Mouse (Mus musculus): Measurements from ENCODE around the gene Taz.
A peak's percentile ranks its signal among the peaks of the same experiment; 100 is the strongest.

Gene Taz

DNA sequence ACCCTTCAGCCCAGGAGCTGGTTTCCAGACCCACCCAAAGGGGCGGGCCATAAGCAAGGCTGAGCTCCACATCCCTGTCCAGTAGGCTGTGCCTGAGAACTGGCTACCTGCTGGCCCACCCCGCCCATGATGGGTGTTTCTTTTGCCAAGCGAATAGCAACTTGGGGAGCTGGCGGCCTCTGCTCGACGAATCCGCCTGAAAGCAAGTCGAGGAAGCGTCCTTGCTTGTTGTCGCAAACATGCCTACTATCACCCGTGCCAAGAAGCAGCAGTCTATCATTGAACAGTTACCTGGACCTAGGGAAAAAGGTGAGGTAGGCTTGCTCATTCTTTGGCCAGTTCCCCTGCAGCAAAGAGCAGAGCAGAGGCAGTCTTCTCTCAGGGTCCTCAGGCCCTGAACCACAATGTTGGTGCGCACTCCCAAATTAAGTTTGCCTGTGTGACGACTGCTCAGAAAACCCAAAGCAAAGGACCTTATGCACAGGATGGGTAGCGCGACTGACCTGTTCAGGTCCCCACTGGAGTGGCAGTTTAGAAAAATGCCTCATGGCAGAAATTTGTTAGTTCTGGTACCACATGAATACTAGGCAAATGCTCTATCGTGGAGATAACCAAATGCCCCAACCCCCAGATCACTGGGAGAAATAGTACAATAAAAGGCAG lies at the start of gene Taz, which contains the start of gene Dnase1l1:
Taz (plus strand) TSS at position 181 of the 663 bp plus-strand sequence.
Dnase1l1 (minus strand) TSS at position 606 of the 663 bp plus-strand sequence.
- DNase-seq (ENCODE audit: low spot score), result peak; percentile 24

DNA sequence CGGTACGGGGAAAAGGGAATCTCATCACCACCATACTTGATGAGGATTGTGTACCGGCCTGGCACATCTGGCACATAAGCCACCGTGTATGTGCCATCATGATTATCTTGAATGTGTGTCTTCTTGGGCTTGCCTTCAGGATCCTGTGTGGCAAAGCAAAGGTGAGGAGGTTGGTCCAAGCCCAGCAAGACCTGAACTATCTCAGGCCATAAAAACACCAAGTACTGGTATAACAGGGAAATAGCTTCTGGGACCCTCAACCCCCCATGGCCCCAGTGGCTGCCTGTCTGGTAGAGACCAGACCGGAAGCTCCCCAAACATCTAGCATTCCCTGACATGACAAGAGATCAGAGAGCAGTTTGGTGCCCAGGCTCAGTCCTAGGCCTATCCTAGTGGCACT lies 48.5 kb upstream of the Taz start:
- no peak for DNase-seq (ENCODE audit: low spot score)

DNA sequence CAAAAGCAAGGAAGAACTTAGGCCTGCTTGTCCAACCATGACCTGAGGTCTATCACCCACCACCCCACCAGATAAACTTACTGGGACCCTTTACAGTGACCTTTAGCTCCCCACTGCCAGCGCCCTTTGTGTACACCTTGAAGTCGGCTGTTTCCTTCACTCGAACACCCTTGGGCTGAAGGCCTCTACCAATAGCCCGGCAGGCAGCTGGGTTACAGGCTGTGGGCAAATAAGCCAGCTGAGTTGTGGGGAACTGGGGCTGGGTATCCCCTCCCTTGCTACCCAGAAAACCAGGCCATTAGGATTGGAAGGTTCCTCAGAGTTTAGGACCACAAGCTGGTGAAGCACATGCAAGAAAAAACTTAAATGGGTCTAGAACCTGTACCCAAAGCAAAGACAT lies 41.4 kb upstream of the Taz start:
- no peak for DNase-seq (ENCODE audit: low spot score)

DNA sequence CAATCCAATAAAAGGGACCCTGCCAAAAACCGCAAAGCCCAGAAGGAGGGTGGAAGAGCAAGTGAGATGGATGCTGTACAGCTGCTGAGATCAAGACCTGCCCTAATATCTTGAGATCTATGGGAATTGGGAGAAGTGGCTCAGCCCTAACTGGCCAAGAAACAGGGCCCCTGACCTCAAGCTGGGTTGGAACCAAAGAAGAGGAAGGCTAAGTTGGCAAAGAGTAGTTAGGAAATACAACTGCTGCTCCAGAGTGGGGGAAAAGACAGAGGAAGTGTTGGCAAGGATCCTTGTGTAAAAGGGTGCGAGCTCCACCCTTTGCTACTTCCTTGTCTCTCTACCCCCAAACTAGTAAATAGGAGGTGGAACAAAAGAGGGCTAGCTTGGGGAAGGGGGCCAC lies 38.3 kb upstream of the Taz start:
- DNase-seq (ENCODE audit: low spot score), result no peak

DNA sequence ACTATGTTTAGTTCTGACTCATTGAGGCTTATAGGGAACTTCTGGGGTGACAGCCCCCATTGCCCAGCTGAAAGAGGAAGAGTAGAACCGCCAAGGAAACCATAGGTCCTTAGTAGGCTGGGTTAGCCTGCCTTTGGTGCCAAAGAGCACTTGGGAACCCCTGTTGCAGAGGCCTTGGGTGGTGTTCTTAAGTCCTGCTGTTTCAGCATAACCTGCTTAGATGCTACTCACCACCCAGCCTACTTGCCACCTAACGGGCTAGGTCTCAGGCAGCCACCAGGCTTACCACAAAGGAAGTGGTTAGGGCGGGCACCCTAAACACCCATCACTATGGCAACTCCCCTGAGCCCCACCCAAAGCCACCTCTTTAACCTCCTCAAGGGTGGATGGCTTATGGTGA lies 37.9 kb upstream of the Taz start:
- no peak for DNase-seq (ENCODE audit: low spot score)

DNA sequence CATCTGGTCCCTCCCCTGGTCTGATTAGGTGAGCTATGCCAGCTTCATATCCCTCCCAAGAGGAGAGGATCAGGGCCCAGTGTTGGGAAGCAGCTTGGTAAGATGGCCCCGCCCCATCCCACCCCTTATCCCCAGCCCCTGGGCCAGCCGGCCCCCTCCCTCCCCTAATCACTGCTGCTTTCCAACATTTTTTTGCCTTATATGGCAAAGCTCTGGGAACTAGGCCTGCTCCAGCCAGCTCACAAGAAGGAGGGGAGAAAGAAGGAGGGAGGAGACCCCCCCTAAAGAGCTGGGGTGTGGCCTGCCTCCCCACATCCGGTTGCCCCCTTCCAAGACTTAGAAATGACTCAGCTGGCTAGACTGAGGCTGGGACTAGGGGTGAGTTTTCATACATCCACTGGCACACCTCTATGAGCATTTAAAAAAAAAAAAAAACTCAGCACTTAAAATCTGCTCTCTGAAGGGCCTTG lies 37.1 kb upstream of the Taz start:
- no peak for DNase-seq (ENCODE audit: low spot score)

DNA sequence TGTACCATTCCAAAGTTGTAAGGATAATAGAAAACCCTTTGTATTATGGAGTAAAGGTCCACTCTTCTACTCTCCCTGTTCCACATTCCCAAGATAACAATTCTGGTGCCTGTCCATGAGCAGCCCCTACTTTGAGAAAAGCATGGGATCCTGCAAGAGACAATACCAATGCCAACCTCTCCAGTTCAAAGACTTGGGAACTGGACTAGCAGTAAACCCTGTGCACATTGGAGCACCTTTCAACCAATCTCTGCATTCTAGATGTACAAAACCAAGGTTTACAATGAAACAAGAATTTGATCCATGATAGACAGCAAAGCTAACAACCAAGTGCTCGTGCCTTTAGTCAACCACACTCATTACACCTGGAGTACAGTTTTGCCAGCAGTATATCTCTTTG lies 36.6 kb upstream of the Taz start:
- no peak for DNase-seq (ENCODE audit: low spot score)

DNA sequence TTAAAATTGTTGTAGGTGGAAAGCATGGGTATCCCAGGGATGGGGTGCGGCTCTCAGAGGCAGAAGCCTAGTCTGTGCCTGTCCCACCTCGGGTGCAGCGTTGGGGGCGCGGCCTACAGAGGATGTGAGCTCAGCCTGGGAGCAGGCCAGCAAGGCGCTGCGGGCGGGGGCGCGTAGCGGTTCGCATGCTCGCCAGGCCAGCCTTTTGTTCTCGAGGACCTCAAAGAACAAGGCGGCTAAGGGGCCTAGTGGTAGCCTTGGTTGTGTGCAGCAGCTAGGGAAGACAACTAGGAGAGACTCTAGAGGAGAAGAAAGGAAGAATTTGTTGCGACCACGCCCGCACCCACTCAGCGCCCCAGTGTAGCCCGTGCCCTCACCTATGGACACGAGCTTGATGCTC lies 36.0 kb upstream of the Taz start:
- DNase-seq (ENCODE audit: low spot score), result no peak

DNA sequence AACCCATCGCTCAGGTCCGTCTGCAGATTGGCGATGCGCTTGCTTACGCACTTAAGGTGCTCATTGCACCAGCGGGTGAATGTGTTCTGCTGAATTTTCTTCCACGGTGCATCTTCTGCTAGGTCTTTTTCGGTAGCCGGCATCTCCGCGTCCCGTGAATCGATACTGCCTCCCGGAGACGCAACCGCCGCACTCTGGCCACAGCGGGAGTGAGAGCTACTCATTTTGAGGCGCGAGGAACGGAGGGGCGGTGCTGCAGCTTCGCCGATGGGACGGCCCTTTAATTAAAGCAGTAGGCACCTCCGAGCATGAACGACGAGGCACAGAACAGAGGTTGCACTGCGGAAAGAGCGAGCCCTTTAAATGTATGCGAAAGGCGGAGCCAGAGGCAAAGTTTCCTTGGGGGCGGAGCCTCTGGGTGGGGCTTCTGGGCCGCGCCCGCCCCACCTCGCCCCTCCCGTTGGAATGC lies 35.5 kb upstream of the Taz start:
- DNase-seq (ENCODE audit: low spot score), result no peak

DNA sequence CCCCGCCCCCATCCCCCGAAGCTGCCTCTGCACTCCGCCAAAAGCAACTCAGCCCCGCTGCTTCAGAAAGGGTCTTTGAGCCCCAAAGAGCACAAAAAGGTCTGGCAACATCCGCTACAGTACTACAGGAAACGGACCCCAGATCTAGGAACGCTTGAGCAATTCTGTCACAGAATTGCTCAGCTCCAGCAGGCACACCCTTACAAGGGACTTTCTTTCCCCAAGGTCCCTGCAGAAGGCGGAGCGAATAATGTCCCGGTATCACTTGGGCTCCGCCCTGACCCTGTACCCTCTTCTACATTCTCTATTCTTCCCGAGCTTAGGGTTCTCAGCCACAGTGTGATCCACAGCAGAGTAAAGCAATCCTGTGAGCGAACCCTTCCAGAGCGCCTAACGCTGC lies 35.0 kb upstream of the Taz start:
- no peak for DNase-seq (ENCODE audit: low spot score)

DNA sequence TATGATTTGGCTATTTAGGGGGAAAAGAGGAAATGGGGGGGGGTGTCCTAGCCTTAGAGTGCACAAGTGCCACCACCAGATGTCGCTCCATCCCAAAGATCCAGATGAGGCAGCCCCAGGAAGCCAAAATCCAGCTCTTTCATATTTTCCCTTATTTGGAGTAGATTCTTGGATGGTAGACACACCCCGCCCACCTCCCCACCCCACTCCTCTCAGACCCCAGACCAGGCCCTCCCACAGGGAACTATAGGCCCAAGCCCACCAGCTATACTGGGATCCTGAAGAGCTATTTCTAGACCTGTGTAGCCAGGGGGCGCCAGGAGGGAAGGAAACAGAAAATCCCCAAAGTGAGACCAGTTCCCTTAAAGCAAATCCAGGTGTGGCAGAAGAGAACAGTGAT lies 33.1 kb upstream of the Taz start:
- no peak for DNase-seq (ENCODE audit: low spot score)

DNA sequence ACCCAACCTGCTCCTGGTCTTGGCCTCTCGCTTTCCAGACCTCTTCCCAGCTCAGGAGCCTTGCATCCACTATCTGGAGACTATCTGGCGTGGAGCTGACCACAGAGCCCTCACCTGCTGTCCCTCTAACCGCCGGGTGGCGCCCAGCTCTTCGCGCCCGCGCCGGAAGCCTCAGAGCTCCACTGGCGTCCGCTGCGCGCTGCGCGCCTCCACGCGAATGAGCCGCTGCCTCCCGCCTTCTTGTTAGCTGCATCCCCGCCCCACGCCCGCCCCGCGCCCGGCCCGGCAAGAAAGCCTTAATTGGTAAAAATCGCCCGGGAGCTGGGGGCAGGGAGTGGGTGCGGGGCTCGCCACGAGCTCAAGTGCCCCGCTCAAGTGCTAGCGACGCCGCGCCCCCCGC lies 32.1 kb upstream of the Taz start, which contains the start of gene Flna:
Flna (minus strand) TSS at position 206 of the 400 bp plus-strand sequence.
- DNase-seq (ENCODE audit: low spot score), result no peak

DNA sequence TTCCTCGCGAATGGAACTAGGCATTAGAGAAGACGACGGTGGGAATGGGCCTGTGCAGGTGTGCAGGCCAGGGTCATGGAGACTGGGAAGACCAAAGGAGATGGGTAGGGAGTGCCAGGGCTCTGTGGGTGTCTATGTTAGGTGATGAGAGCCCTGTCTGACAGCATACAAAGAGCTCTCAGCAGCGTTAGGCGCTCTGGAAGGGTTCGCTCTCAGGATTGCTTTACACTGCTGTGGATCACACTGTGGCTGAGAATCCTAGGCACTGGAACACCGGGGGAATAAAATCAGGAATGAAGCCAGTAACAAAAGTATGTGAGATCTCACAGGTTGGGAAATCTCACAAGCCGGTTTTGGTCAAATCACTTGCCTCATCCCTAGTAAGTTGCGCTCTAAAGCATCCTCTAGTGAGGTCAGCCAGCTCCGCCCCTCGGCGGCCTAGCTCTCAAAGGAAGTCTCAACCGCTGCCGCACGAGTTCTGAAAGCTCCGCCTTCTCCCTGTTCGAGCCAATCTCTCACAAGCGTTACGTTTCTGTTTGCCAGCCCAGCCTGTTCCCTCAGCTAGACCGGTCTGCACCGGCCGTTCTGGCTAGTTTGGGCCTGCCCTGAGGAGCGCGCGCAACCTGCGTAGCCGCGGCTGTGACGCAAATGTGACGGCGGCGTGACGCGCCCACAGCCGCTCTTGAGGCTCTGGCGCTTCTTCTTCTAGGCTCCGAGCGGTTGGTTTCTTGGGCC lies 27.4 kb upstream of the Taz start, which contains the start of gene Emd:
Emd (plus strand) TSS at position 535 of the 735 bp plus-strand sequence.
- DNase-seq (ENCODE audit: low spot score), result no peak

DNA sequence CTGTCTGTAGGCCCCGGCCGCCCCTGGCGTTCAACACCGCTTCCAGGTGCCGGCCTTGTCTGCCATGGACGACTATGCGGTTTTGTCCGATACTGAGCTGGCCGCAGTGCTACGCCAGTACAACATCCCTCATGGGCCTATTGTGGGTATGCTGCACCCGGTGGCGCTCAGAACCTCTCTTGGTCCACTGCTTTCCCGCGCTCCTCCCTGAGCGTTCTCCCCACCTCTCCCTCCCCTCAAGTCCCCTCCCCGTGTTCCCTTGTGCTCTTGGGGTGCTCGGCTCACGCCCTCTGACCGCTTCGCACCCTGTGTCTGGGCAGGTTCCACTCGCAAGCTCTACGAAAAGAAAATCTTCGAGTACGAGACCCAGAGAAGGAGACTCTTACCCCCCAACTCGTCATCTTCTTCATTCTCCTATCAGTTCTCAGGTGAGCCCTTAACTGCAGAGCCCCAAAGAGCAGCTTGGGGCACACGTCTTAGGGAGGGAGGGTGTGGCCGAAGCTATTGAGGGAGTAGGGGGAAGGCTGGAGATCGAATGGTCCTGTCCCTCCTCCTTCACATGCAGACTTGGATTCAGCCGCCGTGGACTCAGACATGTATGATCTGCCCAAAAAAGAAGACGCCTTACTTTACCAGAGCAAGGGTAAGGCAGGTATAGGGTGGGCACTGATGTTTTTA lies 26.7 kb upstream of the Taz start:
- no peak for DNase-seq (ENCODE audit: low spot score)

DNA sequence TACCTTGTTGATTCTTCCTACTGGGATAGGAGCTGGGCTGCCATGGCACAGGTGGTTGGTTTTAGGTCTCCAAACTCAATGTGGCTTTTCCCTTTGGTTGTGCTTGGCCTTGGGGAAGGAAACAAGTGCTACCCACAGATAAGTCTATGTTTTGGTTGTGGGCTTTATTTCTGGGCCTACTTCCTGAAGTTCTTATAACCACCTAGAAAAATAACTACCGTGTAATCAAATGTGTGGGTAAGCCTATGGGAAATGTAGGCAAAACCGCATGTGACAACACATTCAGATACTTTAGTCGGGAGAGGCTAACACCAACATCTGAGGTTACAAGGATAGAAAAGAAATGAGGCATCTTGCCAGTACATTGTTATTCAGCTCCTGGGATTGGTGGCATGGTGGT lies 24.0 kb upstream of the Taz start:
- DNase-seq (ENCODE audit: low spot score), result no peak

DNA sequence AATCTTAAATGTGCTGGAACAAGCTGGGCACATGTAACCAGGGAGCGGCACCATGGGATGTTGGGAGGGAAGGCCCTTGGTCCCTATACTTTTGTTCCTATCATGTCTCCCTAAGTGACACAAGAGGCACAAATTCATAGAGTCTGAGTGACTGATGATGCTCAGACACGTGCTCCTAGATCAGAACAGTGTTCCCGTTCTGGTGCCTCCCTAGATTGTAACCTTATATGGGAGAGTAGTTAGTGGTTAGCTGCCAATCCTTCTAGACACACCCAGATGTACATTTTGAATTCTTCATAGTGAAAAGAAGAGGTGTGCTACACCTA lies 12.0 kb upstream of the Taz start:
- DNase-seq (ENCODE audit: low spot score), result no peak

DNA sequence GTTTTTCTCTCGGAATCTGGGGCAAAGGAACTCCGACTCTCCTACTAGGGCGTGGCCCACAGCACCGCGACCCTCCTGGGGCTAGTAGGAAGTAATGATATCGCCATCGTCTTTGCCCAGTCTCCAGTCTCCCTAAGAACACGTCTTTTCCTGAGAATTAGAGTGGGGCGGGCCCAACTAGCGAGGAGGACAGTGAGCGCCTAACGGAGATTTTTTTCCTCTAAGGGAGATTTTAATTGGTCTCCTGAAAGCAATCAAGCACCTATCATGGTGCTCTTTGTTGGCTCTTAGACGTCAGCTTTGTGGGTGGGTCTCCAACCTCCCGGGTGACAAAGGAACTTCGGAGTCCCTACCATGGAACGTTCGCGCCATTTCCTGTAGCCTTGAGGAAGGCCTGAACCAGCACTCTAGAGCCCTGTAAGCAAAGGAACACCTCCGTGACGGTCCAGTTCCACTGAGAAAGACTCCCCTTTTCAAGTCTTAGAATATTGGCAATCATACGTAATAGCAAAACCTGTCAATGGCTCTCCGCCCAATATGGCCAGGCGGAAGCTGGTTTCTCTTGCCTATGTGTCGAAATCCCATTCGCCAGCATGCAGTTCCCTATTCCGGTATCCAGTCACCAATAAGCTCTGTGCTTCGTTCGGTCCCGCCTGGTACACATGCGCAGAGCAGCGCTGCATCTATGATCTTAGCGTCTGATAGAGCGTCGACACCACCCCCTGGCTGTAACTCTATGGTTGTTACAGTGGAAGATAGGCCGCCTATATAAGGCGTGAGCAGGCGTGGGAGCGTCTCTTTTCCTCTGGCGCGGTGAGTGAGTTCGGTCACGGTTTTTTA lies 11.4 kb upstream of the Taz start, which contains the start of gene Rpl10:
Rpl10 (plus strand) TSS at position 751 of the 840 bp plus-strand sequence.
- peak; percentile 92 for DNase-seq (ENCODE audit: low spot score)

DNA sequence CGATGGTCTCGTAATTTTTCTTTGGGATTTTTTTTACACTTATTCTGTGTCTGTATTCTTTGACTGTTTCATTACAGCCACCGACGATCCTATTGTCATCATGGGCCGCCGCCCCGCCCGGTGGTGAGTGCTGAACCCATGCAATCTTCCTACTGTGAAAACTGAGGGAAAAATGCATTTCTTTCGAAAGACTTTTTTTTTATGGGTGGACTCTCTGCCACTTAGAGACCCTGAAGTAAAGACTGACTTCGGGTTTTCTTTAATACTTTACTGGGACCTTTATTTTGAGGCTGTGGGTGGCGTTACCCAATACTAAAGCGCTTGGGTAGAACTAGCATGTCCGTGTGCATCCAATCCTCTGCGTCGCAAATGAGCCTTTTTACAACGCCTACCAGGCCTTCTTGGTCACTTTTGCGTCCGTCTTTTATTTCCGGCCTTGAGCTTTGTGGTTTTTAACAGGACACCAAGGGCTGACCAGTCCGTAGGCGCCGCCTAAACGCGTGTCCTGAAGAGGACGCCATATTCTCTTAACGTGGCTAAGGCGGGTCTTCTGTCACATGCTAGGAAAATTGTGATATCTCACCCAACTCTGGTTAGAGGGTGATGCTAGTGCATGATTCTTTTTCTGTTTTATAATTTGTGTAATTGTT lies 10.7 kb upstream of the Taz start:
- DNase-seq (ENCODE audit: low spot score), result no peak

DNA sequence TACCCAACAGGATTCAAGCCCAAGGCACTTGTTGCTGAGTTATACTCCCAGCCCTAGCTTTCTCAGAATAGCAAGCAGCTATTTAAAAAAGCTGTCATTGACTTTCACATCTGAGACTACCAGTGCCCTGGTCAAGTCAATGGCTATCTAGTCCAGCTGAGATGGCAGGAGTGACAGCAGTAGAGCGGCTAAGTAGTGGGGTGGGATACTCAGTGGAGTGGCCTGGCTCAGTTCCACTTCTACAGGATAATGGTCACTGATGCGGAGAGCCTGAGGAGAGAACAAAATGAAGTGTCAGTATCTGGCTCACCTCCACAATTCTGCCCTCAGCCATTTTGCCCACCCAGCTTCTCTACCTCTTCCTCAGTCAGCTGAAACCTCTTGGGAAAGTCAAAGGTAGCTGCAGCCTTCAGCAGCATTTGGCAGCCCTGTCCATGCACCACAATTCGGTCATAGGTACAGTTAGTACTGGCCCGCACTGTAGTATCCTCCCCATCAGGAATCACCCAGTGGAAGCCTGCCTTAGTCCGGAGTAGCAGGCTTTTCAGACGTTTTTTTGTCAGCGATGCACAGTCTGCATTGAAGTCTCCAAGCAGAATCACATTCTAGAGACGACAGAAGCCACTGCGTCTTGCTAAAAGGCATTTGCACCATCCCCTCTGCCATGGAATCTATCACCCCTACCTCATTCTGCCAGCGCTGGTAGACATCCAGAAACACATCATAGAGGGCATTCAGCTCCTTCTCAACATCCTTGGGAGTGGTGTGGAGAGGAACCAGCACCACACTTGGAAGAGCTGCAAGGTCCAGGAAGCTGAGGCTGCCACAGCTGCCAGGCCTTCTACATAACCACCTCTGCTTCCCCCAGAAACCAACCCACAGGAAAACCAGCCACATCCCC lies 8.0 kb upstream of the Taz start:
- DNase-seq (ENCODE audit: low spot score), result no peak

DNA sequence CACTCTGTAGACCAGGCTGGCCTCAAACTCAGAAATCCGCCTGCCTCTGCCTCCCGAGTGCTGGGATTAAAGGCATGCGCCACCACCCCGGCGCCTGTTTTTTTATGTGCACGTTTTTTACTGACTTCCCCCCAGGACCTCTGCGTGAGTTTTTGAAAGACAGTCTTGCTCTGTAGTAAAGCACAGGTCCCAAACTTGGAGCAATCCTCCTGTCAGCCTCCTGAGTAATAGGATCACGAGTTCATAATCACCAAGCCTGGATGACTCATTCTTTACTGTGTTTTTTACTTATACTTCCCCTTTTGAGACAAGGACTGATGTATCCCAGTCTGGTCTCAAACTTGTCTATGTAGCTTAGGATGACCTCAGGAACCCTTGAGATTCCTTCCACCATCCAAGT lies 3.8 kb upstream of the Taz start:
- no peak for DNase-seq (ENCODE audit: low spot score)
